In the genomic region with DNA sequence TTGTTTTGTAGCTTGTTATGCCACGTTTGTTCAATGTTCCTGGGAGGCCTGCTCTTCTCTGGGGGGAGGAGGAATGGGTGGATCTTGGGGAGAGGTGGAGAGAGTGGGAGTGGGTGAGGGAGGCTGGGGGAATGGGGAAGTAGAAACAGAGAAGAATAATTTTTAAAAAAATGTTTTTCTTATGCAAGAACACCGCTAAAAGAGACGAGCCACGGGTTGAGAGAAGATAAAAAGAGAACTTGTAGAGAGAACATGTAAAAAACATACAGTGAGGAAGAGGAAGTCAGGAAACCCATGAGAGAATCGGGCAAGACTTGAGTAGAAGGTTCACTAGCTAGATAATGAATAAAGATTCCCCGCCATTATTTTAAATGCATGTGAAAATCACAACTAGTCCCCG, we compare ENCODE assay signal across 27 mouse cellular contexts.
DNase-seq lines count a peak whose midpoint lies in the region; ATAC-seq and TF ChIP-seq lines count a peak whose summit lies in the region.
"Had no signal": no experiment of that assay in that cellular context is flagged by ENCODE, and none has a peak within 500 bp of the region (broad histone marks: within the 10 kb centered on the region; RNA-seq: fewer than 3 reads in every experiment).

No protein-coding gene starts in this region.

- WGBS in liver, adult 2 months, result 86% methylated on average over 7 of the region's 7 CpGs
- WGBS in liver, postnatal 0 days (ENCODE audit: insufficient replicate concordance), result 51% methylated on average over 7 of the region's 7 CpGs
- 88% methylated on average over 7 of the region's 7 CpGs for WGBS in kidney, embryonic 15.5 days

- no peaks in the 10 kb centered on the region for H3K36me3 ChIP-seq in liver, adult 2 months (ENCODE audit: control insufficient read depth, insufficient read depth, low read length)
- H3K36me3 ChIP-seq in liver, postnatal 0 days (replicated peaks; ENCODE audit: insufficient read depth, low read length), result no peaks in the 10 kb centered on the region
- H3K36me3 ChIP-seq in kidney, embryonic 15.5 days, result no peaks in the 10 kb centered on the region
- H3K36me3 ChIP-seq: embryonic facial prominence, embryonic 10.5 days; embryonic facial prominence, embryonic 12.5 days; forebrain, embryonic 15.5 days; G1E had no signal

- H3K4me1 ChIP-seq in liver, adult 2 months (ENCODE audit: control insufficient read depth, insufficient read depth, low read length), result no peaks in the 10 kb centered on the region
- H3K4me1 ChIP-seq in liver, postnatal 0 days (ENCODE audit: insufficient read depth), result no peaks in the 10 kb centered on the region
- no peaks in the 10 kb centered on the region for H3K4me1 ChIP-seq in kidney, embryonic 15.5 days
- H3K4me1 ChIP-seq: embryonic facial prominence, embryonic 10.5 days; embryonic facial prominence, embryonic 12.5 days; forebrain, embryonic 13.5 days; forebrain, embryonic 15.5 days had no signal

- H3K27me3 ChIP-seq in liver, adult 2 months (ENCODE audit: control insufficient read depth, insufficient read depth, low read length), result no peaks in the 10 kb centered on the region
- H3K27me3 ChIP-seq in liver, postnatal 0 days (ENCODE audit: insufficient read depth, low read length), result no peaks in the 10 kb centered on the region
- no peaks in the 10 kb centered on the region for H3K27me3 ChIP-seq in kidney, embryonic 15.5 days
- H3K27me3 ChIP-seq: CH12.LX; embryonic facial prominence, embryonic 12.5 days; forebrain, embryonic 13.5 days; forebrain, embryonic 15.5 days; Patski had no signal

- no peak for TF ChIP-seq EP300 in liver, postnatal 0 days (IDR thresholded peaks at IDR 0.05; ENCODE audit: low read depth)

- intact Hi-C loops in gastrocnemius, postnatal 36 days (cut with DNase I), result no loop called here

- H3K9me3 ChIP-seq in liver, postnatal 0 days (ENCODE audit: low read length), result no peaks in the 10 kb centered on the region
- H3K9me3 ChIP-seq in kidney, embryonic 15.5 days (replicated peaks), result no peaks in the 10 kb centered on the region
- H3K9me3 ChIP-seq: embryonic facial prominence, embryonic 10.5 days; embryonic facial prominence, embryonic 12.5 days; forebrain, embryonic 13.5 days; forebrain, embryonic 15.5 days; G1E had no signal

- no peak for ATAC-seq in liver, postnatal 0 days
- peak; percentile 94 for ATAC-seq in granulocyte monocyte progenitor cell, adult 5-6 weeks (replicated peaks; ENCODE audit: poor library complexity, severe bottlenecking)
- peak; percentile 87 for ATAC-seq in megakaryocyte, adult 5-6 weeks (ENCODE audit: poor library complexity, severe bottlenecking)
- 0 out of 2 replicates have a peak, but pooled peaks have one; percentile 31 for ATAC-seq in monocyte, adult 5-6 weeks (replicated peaks; ENCODE audit: insufficient number of reproducible peaks, low FRiP score, low TSS enrichment, poor library complexity, severe bottlenecking)
- no peak for ATAC-seq in kidney, embryonic 15.5 days (replicated peaks; ENCODE audit: low FRiP score)
- ATAC-seq: activated CD4-positive, CD25-positive, alpha-beta regulatory T cell, adult 4 months; CD4-positive, CD25-positive, alpha-beta regulatory T cell, adult 4 months; forebrain, embryonic 13.5 days; forebrain, embryonic 15.5 days; Patski had no signal

- no peak for TF ChIP-seq POLR2A in liver, adult 2 months (IDR thresholded peaks at IDR 0.05; ENCODE audit: extremely low read depth, insufficient read depth, low read length)

- H3K4me3 ChIP-seq in liver, adult 2 months (ENCODE audit: insufficient read depth, low read depth, low read length), result no peak overlapping the region
- no peak overlapping the region for H3K4me3 ChIP-seq in liver, postnatal 0 days (ENCODE audit: low read depth, low read length)
- no peak overlapping the region for H3K4me3 ChIP-seq in kidney, embryonic 15.5 days (replicated peaks)
- H3K4me3 ChIP-seq: embryonic facial prominence, embryonic 10.5 days; embryonic facial prominence, embryonic 12.5 days; forebrain, embryonic 13.5 days; forebrain, embryonic 15.5 days had no signal

- TF ChIP-seq CTCF in liver, adult 2 months (IDR thresholded peaks at IDR 0.05; ENCODE audit: low read depth, low read length), result no peak
- TF ChIP-seq CTCF in liver, postnatal 0 days (IDR thresholded peaks at IDR 0.05; ENCODE audit: low read depth), result no peak

- H3K9ac ChIP-seq in liver, adult 2 months (ENCODE audit: low read depth, low read length), result no peak overlapping the region
- H3K9ac ChIP-seq in liver, postnatal 0 days (replicated peaks), result no peak overlapping the region
- no peak overlapping the region for H3K9ac ChIP-seq in kidney, embryonic 15.5 days
- H3K9ac ChIP-seq: embryonic facial prominence, embryonic 12.5 days; forebrain, embryonic 13.5 days; forebrain, embryonic 15.5 days had no signal

- DNase-seq in liver, adult 2 months (ENCODE audit: extremely low read depth, low read depth, low spot score), result peak; percentile 19
- no peak for DNase-seq in liver, postnatal 0 days
- no peak for DNase-seq in thymus, postnatal 0 days (ENCODE audit: low spot score)
- no peak for DNase-seq in gastrocnemius, postnatal 36 days
- DNase-seq: adrenal gland, adult 8-10 months; adrenal gland, postnatal 14 days; adrenal gland, postnatal 36 days; B cell, adult 2 months; cerebellum, adult 11 months; cerebellum, adult 18-20 months; cerebellum, adult 8-10 months; cerebellum, adult 9-11 months; cerebellum, postnatal 14 days; cerebellum, postnatal 36 days had no signal

- H3K79me2 ChIP-seq in liver, adult 2 months (ENCODE audit: control insufficient read depth, insufficient read depth, low read length), result no peaks in the 10 kb centered on the region

- no peak overlapping the region for H3K27ac ChIP-seq in liver, adult 2 months (replicated peaks; ENCODE audit: insufficient read depth, low read depth, low read length)
- no peak overlapping the region for H3K27ac ChIP-seq in liver, postnatal 0 days (ENCODE audit: low read depth)
- no peak overlapping the region for H3K27ac ChIP-seq in kidney, embryonic 15.5 days
- H3K27ac ChIP-seq: embryonic facial prominence, embryonic 10.5 days; embryonic facial prominence, embryonic 12.5 days; forebrain, embryonic 13.5 days; forebrain, embryonic 15.5 days had no signal

- no peak overlapping the region for H3K4me2 ChIP-seq in liver, postnatal 0 days (ENCODE audit: low read depth, low read length)
- no peak overlapping the region for H3K4me2 ChIP-seq in kidney, embryonic 15.5 days
- H3K4me2 ChIP-seq: embryonic facial prominence, embryonic 12.5 days; forebrain, embryonic 13.5 days; forebrain, embryonic 15.5 days had no signal

Comparison
In these comparisons a context has a peak if more than half of its experiments do, and no peak if none do; other contexts are left out.
1. ATAC-seq: peak in granulocyte monocyte progenitor cell, adult 5-6 weeks (single experiment), megakaryocyte, adult 5-6 weeks (single experiment) and monocyte, adult 5-6 weeks (single experiment); none in liver, postnatal 0 days (single experiment) and kidney, embryonic 15.5 days (single experiment).